Mouse (Mus musculus) frontal cortex, adult (tissue): ENCODE data around the gene Ice1.
A peak's percentile ranks its signal among the peaks of the same experiment; 100 is the strongest.

Experiments
- ATAC-seq: cut with Nextera tagmentation; 2 replicates; pipeline ENCODE4 v1.9.2; 2017; ENCODE audit warnings: mild to moderate bottlenecking, moderate library complexity, mixed read lengths; ENCODE audit not compliant: low TSS enrichment

The Ice1 gene

DNA sequence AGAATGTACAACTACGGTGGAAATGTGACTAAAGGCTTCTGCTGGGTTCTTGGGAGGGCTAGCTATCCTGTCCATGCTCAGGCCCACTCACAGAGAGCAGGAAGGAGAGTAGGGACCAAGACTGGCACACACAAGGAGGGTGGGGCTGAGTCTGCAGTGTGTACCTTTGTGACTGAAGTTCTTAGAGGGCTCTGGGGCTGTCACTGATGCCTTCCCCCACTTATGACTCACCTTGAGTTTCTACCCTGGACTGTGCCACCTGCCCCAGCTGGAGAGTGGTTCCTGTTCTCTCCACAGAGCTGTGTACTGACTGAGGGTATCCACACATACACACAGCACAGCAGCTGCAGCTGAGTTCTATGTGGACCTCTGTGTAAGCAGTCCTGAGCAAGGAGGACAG lies 63.2 kb downstream of the Ice1 start:
- no peak for ATAC-seq

DNA sequence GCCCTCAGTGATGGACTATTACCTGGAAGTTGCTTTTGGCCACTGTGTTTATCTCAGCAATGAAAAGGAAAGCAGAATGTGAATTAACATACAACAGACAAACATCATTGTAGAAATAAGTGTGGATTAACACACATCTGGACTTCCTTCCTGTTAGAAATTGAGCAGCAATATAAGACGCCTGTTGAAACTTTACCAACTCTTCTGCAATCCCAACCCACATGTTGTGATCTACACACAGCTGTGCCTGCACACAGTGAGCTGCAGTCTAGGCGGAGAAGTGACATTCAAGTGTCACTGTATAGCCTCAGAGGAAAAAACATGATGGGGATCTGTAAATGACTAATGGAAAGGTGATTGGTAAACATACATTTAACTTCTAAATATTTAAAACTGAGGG lies 69.5 kb downstream of the Ice1 start:
- ATAC-seq, result no peak

DNA sequence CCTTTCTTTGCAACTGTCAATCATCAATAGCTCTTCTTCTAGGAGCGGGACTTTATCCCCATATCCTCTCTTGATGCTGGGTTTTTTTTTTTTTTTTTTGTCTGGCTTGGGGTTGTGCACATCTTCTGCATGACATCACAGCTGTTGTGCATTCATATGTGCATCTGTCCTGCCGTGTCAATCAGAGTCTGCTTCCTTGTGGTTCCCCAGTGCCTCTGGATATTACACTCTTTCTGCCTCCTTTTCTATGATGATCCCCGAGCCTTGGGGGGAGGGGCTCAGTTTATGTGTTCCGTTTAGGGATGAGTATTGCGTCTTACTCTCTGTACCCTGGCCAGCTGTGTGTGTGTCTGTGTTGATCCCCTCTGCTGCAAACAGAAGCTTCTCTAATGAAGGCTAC lies 84.0 kb downstream of the Ice1 start:
- no peak for ATAC-seq

DNA sequence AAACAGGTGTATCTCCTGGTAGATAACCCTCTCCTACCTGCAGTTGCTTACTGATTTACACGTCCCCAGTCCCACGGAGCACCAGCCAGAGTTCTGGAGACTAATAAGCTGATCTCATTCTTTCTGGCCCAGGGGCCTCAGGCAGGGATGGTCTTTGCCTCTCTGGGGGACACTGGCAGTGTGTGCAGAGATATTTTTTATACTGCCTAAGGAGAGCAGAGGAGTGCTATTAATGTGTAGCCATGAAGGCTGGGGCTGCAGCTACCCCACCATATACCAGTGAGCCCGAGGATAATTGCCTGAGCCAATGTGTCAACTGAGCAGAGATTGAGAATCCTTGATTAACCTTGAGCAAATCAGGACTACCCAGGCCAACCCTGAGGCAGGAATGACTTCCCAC lies 90.0 kb downstream of the Ice1 start:
- no peak for ATAC-seq

DNA sequence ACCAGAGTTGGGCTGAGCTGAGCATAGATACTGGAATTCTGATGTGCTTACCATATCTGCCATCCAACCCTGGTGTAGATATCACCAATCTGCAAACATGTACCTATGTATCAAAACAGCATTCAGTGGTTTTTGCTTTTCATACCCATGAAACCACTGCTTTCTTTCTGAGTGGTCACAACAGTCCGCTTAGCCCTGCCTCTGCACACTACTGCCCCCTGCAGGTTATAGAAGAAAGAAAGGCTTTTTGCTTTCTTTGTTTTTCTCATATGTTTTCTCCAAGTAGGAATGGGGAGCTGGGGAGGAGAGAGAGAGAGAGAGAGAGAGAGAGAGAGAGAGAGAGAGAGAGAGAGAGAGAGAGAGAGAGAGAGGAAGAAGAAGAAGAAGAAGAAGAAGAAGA lies 92.2 kb downstream of the Ice1 start:
- ATAC-seq, result peak; percentile 72; the same call in 1 of the 2 replicates

DNA sequence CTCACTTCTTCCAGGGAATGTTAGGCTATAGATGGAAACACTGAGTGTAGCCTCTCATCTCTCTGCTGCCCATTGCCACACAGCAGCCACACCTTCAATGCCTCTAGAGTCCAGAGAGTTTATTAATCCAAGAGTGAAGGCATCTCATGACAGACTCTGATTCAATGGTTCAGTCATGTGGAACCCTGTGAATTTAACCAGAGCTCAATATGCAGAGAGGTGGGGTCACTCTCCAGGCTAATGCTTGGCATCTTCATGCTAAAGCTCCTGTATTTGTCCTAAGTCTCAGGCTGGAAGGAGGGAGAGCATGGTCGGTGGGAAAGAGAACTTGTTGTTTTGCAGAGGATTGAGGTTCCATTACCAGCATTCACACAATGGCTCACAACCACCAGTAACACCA lies 97.6 kb downstream of the Ice1 start:
- ATAC-seq, result no peak

DNA sequence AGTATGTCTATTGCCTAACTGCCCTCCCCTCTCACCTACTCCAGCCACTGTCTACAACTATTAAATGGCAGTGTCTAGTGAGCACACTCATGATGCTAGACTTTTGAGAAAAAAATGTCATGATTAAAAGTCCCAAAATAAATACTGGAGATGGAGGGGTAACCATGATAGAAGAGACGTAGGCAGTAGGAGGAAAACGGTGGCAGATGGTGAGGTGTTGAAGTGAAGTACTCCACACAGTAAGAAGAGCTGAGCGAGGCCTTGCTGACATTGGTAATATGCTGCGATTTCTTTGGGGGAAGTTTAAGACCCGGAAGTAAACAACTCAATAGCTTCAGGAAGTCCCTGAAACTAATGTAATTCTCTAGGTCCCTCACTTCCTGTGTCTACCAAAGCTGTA lies 104.0 kb downstream of the Ice1 start:
- peak; percentile 57 for ATAC-seq

DNA sequence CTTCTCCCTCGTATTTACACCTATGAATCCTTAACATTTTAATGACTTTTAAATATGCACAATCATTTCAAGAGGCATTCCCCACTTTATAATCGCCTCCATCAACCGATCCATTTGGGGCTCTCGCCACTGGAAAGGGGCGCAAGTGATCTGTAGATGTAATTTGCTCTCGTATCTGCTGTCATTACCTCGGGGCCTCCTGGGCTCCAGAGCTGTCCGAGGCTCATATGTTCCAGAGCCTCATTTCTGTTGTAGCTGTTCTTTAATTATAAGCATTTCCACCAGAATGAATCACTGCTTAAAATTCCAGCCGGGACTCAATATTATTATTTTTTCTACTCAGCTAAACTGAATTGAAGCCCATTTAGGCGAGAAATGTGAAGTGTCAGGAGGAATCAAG lies 104.7 kb downstream of the Ice1 start:
- ATAC-seq, result no peak

DNA sequence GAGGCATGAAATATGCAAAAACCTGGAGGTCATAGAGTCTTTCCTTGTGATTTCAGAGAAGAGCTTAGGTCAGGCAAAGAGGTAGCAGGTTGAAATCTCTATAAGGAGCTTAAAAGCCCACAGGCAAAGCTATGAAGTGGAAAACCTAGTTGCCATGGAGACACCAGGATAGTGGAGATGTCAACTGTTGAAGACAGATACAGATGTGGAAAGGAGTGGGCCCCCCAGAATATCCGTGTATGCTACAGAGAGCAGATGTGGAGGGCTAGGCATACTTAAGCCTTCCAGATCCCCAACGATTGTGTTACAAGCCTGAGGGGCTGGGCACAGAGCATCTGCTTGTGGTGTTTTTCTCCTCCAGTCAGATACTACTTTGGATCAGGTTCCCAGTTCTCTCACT lies 119.8 kb downstream of the Ice1 start:
- ATAC-seq, result no peak

DNA sequence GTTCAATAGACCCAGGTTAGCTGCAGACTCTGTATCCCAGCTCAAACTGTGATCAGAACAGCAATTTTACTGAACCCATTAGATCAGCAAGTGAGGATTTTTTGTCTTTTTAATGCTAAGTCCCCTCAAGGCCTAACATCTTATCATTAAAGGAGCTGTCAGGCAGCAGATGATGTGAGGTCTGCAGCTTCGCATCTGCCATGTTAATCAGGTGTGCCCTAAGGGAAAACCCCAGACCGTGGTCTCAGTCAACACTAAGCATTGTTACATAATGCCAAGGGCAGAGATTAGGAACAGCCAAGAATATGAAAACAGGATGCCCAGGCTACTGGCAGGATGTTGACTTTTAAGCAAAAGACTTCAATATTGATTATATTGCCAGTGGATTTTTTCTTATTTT lies 122.4 kb downstream of the Ice1 start:
- no peak for ATAC-seq

DNA sequence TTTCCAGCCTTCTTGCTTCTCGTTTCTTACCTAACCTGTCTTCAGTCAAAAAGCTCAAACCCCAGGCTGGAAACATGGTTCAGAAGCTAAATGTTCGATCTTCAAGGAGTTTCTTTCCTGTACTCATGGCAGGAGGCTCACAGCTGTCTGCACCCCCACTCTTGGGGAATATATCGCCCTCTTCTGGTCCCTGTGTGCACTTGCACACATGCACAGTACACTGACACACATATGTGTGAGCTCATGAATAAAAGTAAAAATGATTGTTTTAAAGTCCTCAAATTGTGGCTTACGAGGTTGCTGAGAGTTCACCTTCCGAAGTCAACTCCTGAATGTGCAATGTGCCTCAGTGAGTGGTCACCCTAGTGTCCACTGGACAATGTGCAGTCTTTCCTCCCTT lies 127.2 kb downstream of the Ice1 start:
- no peak for ATAC-seq

DNA sequence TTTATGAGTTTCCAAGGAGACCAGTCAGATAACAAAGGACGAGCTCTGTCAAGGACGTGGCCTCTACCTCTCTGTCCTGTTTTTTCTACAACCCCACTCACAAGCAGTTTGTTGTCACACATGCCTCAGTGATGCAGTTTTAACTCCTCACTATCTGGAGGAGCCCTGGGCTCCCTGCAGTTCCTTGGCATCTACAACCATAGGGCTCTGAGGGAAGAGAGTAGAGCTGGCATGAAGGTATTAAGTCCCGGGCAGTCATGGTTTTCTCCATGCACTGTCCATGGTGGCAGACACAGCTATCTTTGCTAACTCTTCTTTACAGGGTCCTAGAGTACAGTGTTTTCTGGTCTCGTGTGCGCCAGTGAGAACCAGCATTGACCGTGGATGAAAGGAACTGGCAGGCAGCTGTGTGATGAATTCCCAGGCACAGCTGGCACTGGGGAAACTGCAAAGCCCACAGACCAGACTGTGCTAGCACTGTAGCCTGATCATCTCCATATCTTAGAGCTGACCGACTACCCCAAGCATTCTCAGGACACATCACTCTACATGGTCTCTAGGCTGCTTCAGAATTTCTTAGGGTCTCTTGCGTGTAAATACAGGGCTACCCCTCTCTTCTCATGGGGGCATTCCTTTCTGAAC lies 127.9 kb downstream of the Ice1 start:
- no peak for ATAC-seq

DNA sequence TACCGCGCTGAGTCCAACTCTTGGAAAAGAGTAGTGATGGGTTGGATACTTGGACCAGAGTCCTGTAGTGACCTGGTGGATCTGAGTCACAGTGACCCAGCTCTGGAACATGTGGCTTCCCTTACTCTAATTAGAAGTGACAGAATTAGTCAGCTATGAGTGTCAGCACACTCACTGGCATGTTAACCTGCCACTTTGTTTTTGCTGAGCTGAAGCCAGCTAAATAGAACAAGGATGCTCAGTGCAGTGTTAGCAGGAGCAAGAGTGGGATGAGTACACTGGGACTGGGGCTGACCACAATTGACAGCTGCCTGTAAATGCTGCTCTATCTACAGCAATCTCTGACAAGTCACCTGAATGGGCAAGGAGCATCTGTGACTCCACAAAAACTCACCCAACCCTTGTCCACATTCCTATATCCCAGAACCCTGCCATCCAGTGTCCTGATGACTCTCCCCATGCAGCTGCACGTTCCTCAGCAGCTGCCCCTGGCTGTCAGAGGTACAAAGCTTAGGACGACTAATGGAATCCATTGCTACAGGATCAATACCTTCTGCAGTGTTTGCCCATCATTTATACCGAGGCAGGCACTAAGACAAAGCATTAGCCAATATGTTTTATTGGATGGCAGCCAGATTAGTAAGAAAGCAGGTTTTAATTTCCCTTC lies 128.6 kb downstream of the Ice1 start:
- ATAC-seq, result no peak
